Mouse (Mus musculus): ENCODE data around the gene Sh3bp1. TPM values are rescaled to one million over a fixed set of nuclear protein-coding genes. Genes with fewer than 3 reads are reported as not detected.
A peak's percentile ranks its signal among the peaks of the same experiment; 100 is the strongest.

Sh3bp1 gene
- polyA plus RNA-seq, 1 experiment from 2014 or later: 14.2 TPM

- ATAC-seq (ENCODE audit: low read depth): no peak
- Histone ChIP-seq H3K9ac (ENCODE audit: low read depth, low read length) (no peak overlapping the region), H3K9me3 (replicated peaks; ENCODE audit: control insufficient read depth, low read length) (no peaks in the 10 kb centered on the region), H3K4me3 (ENCODE audit: low read depth, low read length) (no peak overlapping the region), H3K4me1 (ENCODE audit: control insufficient read depth, low read depth, low read length) (peaks cover 26% of the 10 kb centered on the region), H3K4me2 (ENCODE audit: low read depth, low read length) (no peak overlapping the region), H3K36me3 (ENCODE audit: control insufficient read depth, insufficient read depth) (peaks cover 18% of the 10 kb centered on the region), H3K27ac (ENCODE audit: low read length) (no peak overlapping the region), H3K27me3 (ENCODE audit: control insufficient read depth, insufficient read depth, low read depth, low read length) (no peaks in the 10 kb centered on the region)
- WGBS (ENCODE audit: insufficient replicate concordance): 78% methylated on average over 2 of the region's 2 CpGs
Measured at GRCm38 (mm10) chr15:78937963-78938362, 38.4 kb downstream of the Sh3bp1 start.

GRCm38 (mm10) chr15:78940325-78940724 is 40.8 kb downstream of the Sh3bp1 start:
- Histone ChIP-seq H3K4me2 (ENCODE audit: low read depth, low read length) (no peak overlapping the region), H3K36me3 (ENCODE audit: control insufficient read depth, insufficient read depth) (peaks cover 18% of the 10 kb centered on the region)
- no peak for ATAC-seq (ENCODE audit: low read depth)

GRCm38 (mm10) chr15:78942663-78943062 is 43.1 kb downstream of the Sh3bp1 start:
- WGBS (ENCODE audit: insufficient replicate concordance): 11% methylated on average over 9 of the region's 9 CpGs
- Histone ChIP-seq H3K27ac (ENCODE audit: low read length) (no peak overlapping the region), H3K27me3 (ENCODE audit: control insufficient read depth, insufficient read depth, low read depth, low read length) (peaks cover 17% of the 10 kb centered on the region), H3K9ac (ENCODE audit: low read depth, low read length) (no peak overlapping the region), H3K4me1 (ENCODE audit: control insufficient read depth, low read depth, low read length) (peaks cover 3% of the 10 kb centered on the region), H3K4me2 (ENCODE audit: low read depth, low read length) (peak overlapping the region; percentile 38), H3K36me3 (ENCODE audit: control insufficient read depth, insufficient read depth) (peaks cover 18% of the 10 kb centered on the region), H3K4me3 (ENCODE audit: low read depth, low read length) (peak overlapping the region; percentile 25), H3K9me3 (replicated peaks; ENCODE audit: control insufficient read depth, low read length) (no peaks in the 10 kb centered on the region)
- ATAC-seq (ENCODE audit: low read depth): peak; percentile 40

More at GRCm38 (mm10) chr15:78940325-78940724, 40.8 kb downstream of the Sh3bp1 start:
- 85% methylated on average over 13 of the region's 13 CpGs for WGBS (ENCODE audit: insufficient replicate concordance)
- H3K27me3 ChIP-seq (ENCODE audit: control insufficient read depth, insufficient read depth, low read depth, low read length): no peaks in the 10 kb centered on the region
- peaks cover 22% of the 10 kb centered on the region for H3K4me1 ChIP-seq (ENCODE audit: control insufficient read depth, low read depth, low read length)
- H3K9me3 ChIP-seq (replicated peaks; ENCODE audit: control insufficient read depth, low read length): no peaks in the 10 kb centered on the region
- H3K27ac ChIP-seq (ENCODE audit: low read length): no peak overlapping the region
- no peak overlapping the region for H3K9ac ChIP-seq (ENCODE audit: low read depth, low read length)
- no peak overlapping the region for H3K4me3 ChIP-seq (ENCODE audit: low read depth, low read length)

GRCm38 (mm10) chr15:78946232-78946631 is 46.7 kb downstream of the Sh3bp1 start:
- no peak for ATAC-seq (ENCODE audit: low read depth)
- no peak overlapping the region for H3K27ac ChIP-seq (ENCODE audit: low read length)
- no peak overlapping the region for H3K4me2 ChIP-seq (ENCODE audit: low read depth, low read length)
- WGBS (ENCODE audit: insufficient replicate concordance): 71% methylated on average over 7 of the region's 7 CpGs
- no peaks in the 10 kb centered on the region for H3K9me3 ChIP-seq (replicated peaks; ENCODE audit: control insufficient read depth, low read length)
- no peak overlapping the region for H3K9ac ChIP-seq (ENCODE audit: low read depth, low read length)
- H3K4me1 ChIP-seq (ENCODE audit: control insufficient read depth, low read depth, low read length): peaks cover 9% of the 10 kb centered on the region
- 0 out of 2 replicates have a peak, but pooled peaks cover 2% of the 10 kb centered on the region for H3K36me3 ChIP-seq (ENCODE audit: control insufficient read depth, insufficient read depth)
- H3K27me3 ChIP-seq (ENCODE audit: control insufficient read depth, insufficient read depth, low read depth, low read length): peaks cover 32% of the 10 kb centered on the region
- no peak overlapping the region for H3K4me3 ChIP-seq (ENCODE audit: low read depth, low read length)

GRCm38 (mm10) chr15:78947657-78948056 is 48.1 kb downstream of the Sh3bp1 start, which contains the start of gene Triobp:
Gene Triobp, plus strand, starts transcription at chr15:78947724.
- peak within 1 kb of the TSS; percentile 31 for H3K4me3 ChIP-seq (ENCODE audit: low read depth, low read length)
- H3K36me3 ChIP-seq (ENCODE audit: control insufficient read depth, insufficient read depth): no peaks in the 10 kb centered on the region
- peak within 1 kb of the TSS; percentile 55 for H3K4me2 ChIP-seq (ENCODE audit: low read depth, low read length)
- H3K9ac ChIP-seq (ENCODE audit: low read depth, low read length): no peak within 1 kb of the TSS
- peaks cover 32% of the 10 kb centered on the region for H3K27me3 ChIP-seq (ENCODE audit: control insufficient read depth, insufficient read depth, low read depth, low read length)
- no peaks in the 10 kb centered on the region for H3K9me3 ChIP-seq (replicated peaks; ENCODE audit: control insufficient read depth, low read length)
- no peak within 1 kb of the TSS for H3K27ac ChIP-seq (ENCODE audit: low read length)
- peak; percentile 96 for ATAC-seq (ENCODE audit: low read depth)
- WGBS (ENCODE audit: insufficient replicate concordance): under 1% methylated on average over 24 of the region's 24 CpGs
- peaks cover 7% of the 10 kb centered on the region for H3K4me1 ChIP-seq (ENCODE audit: control insufficient read depth, low read depth, low read length)

GRCm38 (mm10) chr15:78948152-78948725 is 48.7 kb downstream of the Sh3bp1 start:
- Histone ChIP-seq H3K4me2 (ENCODE audit: low read depth, low read length) (peak overlapping the region; percentile 55), H3K9ac (ENCODE audit: low read depth, low read length) (no peak overlapping the region)
- 9% methylated on average over 11 of the region's 11 CpGs for WGBS (ENCODE audit: insufficient replicate concordance)

GRCm38 (mm10) chr15:78948883-78949282 is 49.3 kb downstream of the Sh3bp1 start:
- H3K27me3 ChIP-seq (ENCODE audit: control insufficient read depth, insufficient read depth, low read depth, low read length): peaks cover 32% of the 10 kb centered on the region
- H3K9ac ChIP-seq (ENCODE audit: low read depth, low read length): no peak overlapping the region
- ATAC-seq (ENCODE audit: low read depth): no peak
- peaks cover 6% of the 10 kb centered on the region for H3K4me1 ChIP-seq (ENCODE audit: control insufficient read depth, low read depth, low read length)
- H3K9me3 ChIP-seq (replicated peaks; ENCODE audit: control insufficient read depth, low read length): no peaks in the 10 kb centered on the region
- no peak overlapping the region for H3K4me3 ChIP-seq (ENCODE audit: low read depth, low read length)
- WGBS (ENCODE audit: insufficient replicate concordance): 84% methylated on average over 3 of the region's 3 CpGs
- no peak overlapping the region for H3K4me2 ChIP-seq (ENCODE audit: low read depth, low read length)
- H3K27ac ChIP-seq (ENCODE audit: low read length): no peak overlapping the region
- no peaks in the 10 kb centered on the region for H3K36me3 ChIP-seq (ENCODE audit: control insufficient read depth, insufficient read depth)

More at GRCm38 (mm10) chr15:78948152-78948725, 48.7 kb downstream of the Sh3bp1 start:
- Histone ChIP-seq H3K9me3 (replicated peaks; ENCODE audit: control insufficient read depth, low read length) (no peaks in the 10 kb centered on the region), H3K27me3 (ENCODE audit: control insufficient read depth, insufficient read depth, low read depth, low read length) (peaks cover 32% of the 10 kb centered on the region), H3K4me3 (ENCODE audit: low read depth, low read length) (peak overlapping the region; percentile 31), H3K27ac (ENCODE audit: low read length) (no peak overlapping the region), H3K36me3 (ENCODE audit: control insufficient read depth, insufficient read depth) (no peaks in the 10 kb centered on the region), H3K4me1 (ENCODE audit: control insufficient read depth, low read depth, low read length) (peaks cover 6% of the 10 kb centered on the region)
- no peak for ATAC-seq (ENCODE audit: low read depth)

GRCm38 (mm10) chr15:78955663-78956062 is 56.1 kb downstream of the Sh3bp1 start:
- no peaks in the 10 kb centered on the region for H3K4me1 ChIP-seq (ENCODE audit: control insufficient read depth, low read depth, low read length)
- ATAC-seq (ENCODE audit: low read depth): no peak
- H3K4me3 ChIP-seq (ENCODE audit: low read depth, low read length): no peak overlapping the region
- no peak overlapping the region for H3K9ac ChIP-seq (ENCODE audit: low read depth, low read length)
- H3K4me2 ChIP-seq (ENCODE audit: low read depth, low read length): no peak overlapping the region
- H3K9me3 ChIP-seq (replicated peaks; ENCODE audit: control insufficient read depth, low read length): no peaks in the 10 kb centered on the region
- 58% methylated on average over 3 of the region's 3 CpGs for WGBS (ENCODE audit: insufficient replicate concordance)
- H3K36me3 ChIP-seq (ENCODE audit: control insufficient read depth, insufficient read depth): no peaks in the 10 kb centered on the region
- no peaks in the 10 kb centered on the region for H3K27me3 ChIP-seq (ENCODE audit: control insufficient read depth, insufficient read depth, low read depth, low read length)
- no peak overlapping the region for H3K27ac ChIP-seq (ENCODE audit: low read length)

- Histone ChIP-seq H3K9me3 (replicated peaks; ENCODE audit: control insufficient read depth, low read length) (no peaks in the 10 kb centered on the region), H3K4me1 (ENCODE audit: control insufficient read depth, low read depth, low read length) (no peaks in the 10 kb centered on the region), H3K9ac (ENCODE audit: low read depth, low read length) (no peak overlapping the region), H3K27ac (ENCODE audit: low read length) (no peak overlapping the region), H3K36me3 (ENCODE audit: control insufficient read depth, insufficient read depth) (no peaks in the 10 kb centered on the region), H3K4me3 (ENCODE audit: low read depth, low read length) (no peak overlapping the region), H3K27me3 (ENCODE audit: control insufficient read depth, insufficient read depth, low read depth, low read length) (no peaks in the 10 kb centered on the region), H3K4me2 (ENCODE audit: low read depth, low read length) (no peak overlapping the region)
- ATAC-seq (ENCODE audit: low read depth): no peak
- 61% methylated on average over 4 of the region's 4 CpGs for WGBS (ENCODE audit: insufficient replicate concordance)
Measured at GRCm38 (mm10) chr15:78956351-78956750, 56.8 kb downstream of the Sh3bp1 start.
